Mouse (Mus musculus) heart, postnatal 0 days (tissue): ENCODE results near the gene Olfr455. TPM values are rescaled to one million over a fixed set of nuclear protein-coding genes. Genes with fewer than 3 reads are reported as not detected.

Experiments
- ATAC-seq: fragments of 200-750 bp; cut with Nextera tagmentation; 2 replicates; pipeline ENCODE4 v1.8.0; 2017; ENCODE audit warnings: low read depth, moderate number of reproducible peaks, moderate library complexity; ENCODE audit not compliant: insufficient read depth
- DNase-seq: peaks from one replicate; pipeline ENCODE4 v3.0.0-alpha.2; 2016; ENCODE audit warnings: low spot score
- H3K27ac ChIP-seq: fragments of 300-500 bp; sonication (generic); 2 replicates; pipeline ENCODE4 v1.5.1; 2014; ENCODE audit warnings: low read depth, mild to moderate bottlenecking
- H3K27me3 ChIP-seq: fragments of 300-500 bp; sonication (generic); 2 replicates; pipeline ENCODE4 v1.6.1; 2014; ENCODE audit warnings: low read length, mixed read lengths; ENCODE audit not compliant: control insufficient read depth, insufficient read depth
- H3K36me3 ChIP-seq: fragments of 300-500 bp; sonication (generic); replicated peaks from 2 replicates; pipeline ENCODE4 v1.6.1; 2014; ENCODE audit warnings: low read length, mixed read lengths; ENCODE audit not compliant: control insufficient read depth, insufficient read depth
- H3K4me1 ChIP-seq: fragments of 300-500 bp; sonication (generic); 2 replicates; pipeline ENCODE4 v1.6.1; 2014; ENCODE audit warnings: antibody characterized with exemption; ENCODE audit not compliant: control insufficient read depth, insufficient read depth
- H3K4me2 ChIP-seq: fragments of 300-500 bp; sonication (generic); 2 replicates; pipeline ENCODE4 v1.6.1; 2014; ENCODE audit warnings: low read depth, mild to moderate bottlenecking, low read length, moderate library complexity
- H3K4me3 ChIP-seq: fragments of 300-500 bp; sonication (generic); 2 replicates; pipeline ENCODE4 v1.5.1; 2014; ENCODE audit warnings: low read depth, low read length
- H3K9ac ChIP-seq: fragments of 300-500 bp; sonication (generic); replicated peaks from 2 replicates; pipeline ENCODE4 v1.6.1; 2014; ENCODE audit warnings: low read depth, low read length, mixed read lengths
- H3K9me3 ChIP-seq: fragments of 300-500 bp; sonication (generic); replicated peaks from 2 replicates; pipeline ENCODE4 v1.6.1; 2016; ENCODE audit warnings: low read length; ENCODE audit not compliant: control insufficient read depth
- CTCF ChIP-seq: IDR thresholded peaks from 2 replicates; pipeline ENCODE4 v1.5.1; 2016; ENCODE audit warnings: antibody characterized with exemption, control low read depth, low read depth
- EP300 ChIP-seq: IDR thresholded peaks from 2 replicates; pipeline ENCODE4 v1.6.1; 2016; ENCODE audit warnings: antibody characterized with exemption, low read depth
- WGBS: fragments of 180-500 bp; shearing (Covaris S2); extraction: QIAGEN DNeasy Blood & Tissue Kit; methylation state at CpG from one replicate; pipeline ENCODE4 v1.1.7; 2014; 5-methylcytosine and 5-hydroxymethylcytosine counted together
- polyA plus RNA-seq: library from polyadenylated mRNA; unstranded; fragments of >200 nt; fragmentation: Nextera tagmentation; extraction: Ambion mirVana; gene quantifications from 2 replicates; pipeline ENCODE4 v1.2.1, GENCODE M21; 2015
- total RNA-seq: library from RNA; depleted of rRNA; stranded (reverse); fragments of >200 nt; gene quantifications from 2 replicates; pipeline ENCODE4 v1.2.3, GENCODE M21; 2014; ENCODE audit warnings: low replicate concordance

Olfr455 gene
- total and polyA plus RNA-seq, 2 experiments from 2014 or later = not detected

- no peak overlapping the region for H3K4me3 ChIP-seq
- no peak overlapping the region for H3K27ac ChIP-seq
- 86% methylated on average over 1 of the region's 1 CpGs for WGBS
- H3K36me3 ChIP-seq = no peaks in the 10 kb centered on the region
- H3K9me3 ChIP-seq = no peaks in the 10 kb centered on the region
- DNase-seq (no peak), ATAC-seq (no peak)
- no peak overlapping the region for H3K9ac ChIP-seq
- H3K4me2 ChIP-seq = no peak overlapping the region
- no peaks in the 10 kb centered on the region for H3K27me3 ChIP-seq
- no peak for TF ChIP-seq EP300
- no peak for TF ChIP-seq CTCF
- peaks cover 8% of the 10 kb centered on the region for H3K4me1 ChIP-seq
Measured at GRCm38 (mm10) chr6:42540681-42541080, 6.7 kb downstream of the Olfr455 start.

- Histone ChIP-seq H3K27me3 (no peaks in the 10 kb centered on the region), H3K4me3 (no peak overlapping the region), H3K4me1 (peaks cover 6% of the 10 kb centered on the region; the same call in 1 of the 2 replicates), H3K9me3 (no peaks in the 10 kb centered on the region), H3K4me2 (no peak overlapping the region), H3K9ac (no peak overlapping the region), H3K36me3 (no peaks in the 10 kb centered on the region), H3K27ac (no peak overlapping the region)
- 72% methylated on average over 1 of the region's 1 CpGs for WGBS
- ATAC-seq (no peak), DNase-seq (no peak)
- TF ChIP-seq EP300 (no peak), CTCF (no peak)
Measured at GRCm38 (mm10) chr6:42539711-42540110, 7.7 kb downstream of the Olfr455 start.

- Histone ChIP-seq H3K9ac (no peak overlapping the region), H3K4me3 (no peak overlapping the region), H3K36me3 (no peaks in the 10 kb centered on the region), H3K9me3 (no peaks in the 10 kb centered on the region), H3K4me1 (no peaks in the 10 kb centered on the region), H3K4me2 (no peak overlapping the region), H3K27me3 (no peaks in the 10 kb centered on the region), H3K27ac (no peak overlapping the region)
- no peak for ATAC-seq
- no peak for DNase-seq
- no peak for TF ChIP-seq CTCF
- no peak for TF ChIP-seq EP300
- 46% methylated on average over 1 of the region's 1 CpGs for WGBS
Measured at GRCm38 (mm10) chr6:42513461-42513860, 33.9 kb downstream of the Olfr455 start.

GRCm38 (mm10) chr6:42509311-42509710 lies 38.1 kb downstream of the Olfr455 start:
- H3K4me3 ChIP-seq = no peak overlapping the region
- ATAC-seq (no peak), DNase-seq (no peak)
- TF ChIP-seq CTCF (no peak), EP300 (no peak)
- H3K4me2 ChIP-seq = no peak overlapping the region
- no peaks in the 10 kb centered on the region for H3K4me1 ChIP-seq
- H3K36me3 ChIP-seq = no peaks in the 10 kb centered on the region
- H3K27me3 ChIP-seq = no peaks in the 10 kb centered on the region
- H3K9ac ChIP-seq = no peak overlapping the region
- H3K27ac ChIP-seq = no peak overlapping the region
- no peaks in the 10 kb centered on the region for H3K9me3 ChIP-seq

- ATAC-seq = no peak
- no peaks in the 10 kb centered on the region for H3K4me1 ChIP-seq
- no peaks in the 10 kb centered on the region for H3K27me3 ChIP-seq
- no peak overlapping the region for H3K27ac ChIP-seq
- H3K4me3 ChIP-seq = no peak overlapping the region
- no peaks in the 10 kb centered on the region for H3K9me3 ChIP-seq
- no peak overlapping the region for H3K4me2 ChIP-seq
- WGBS = 50% methylated on average over 2 of the region's 2 CpGs
- H3K9ac ChIP-seq = no peak overlapping the region
- no peaks in the 10 kb centered on the region for H3K36me3 ChIP-seq
- DNase-seq = peak; percentile 16
- TF ChIP-seq CTCF = no peak
Measured at GRCm38 (mm10) chr6:42503478-42503877, 43.9 kb downstream of the Olfr455 start.

GRCm38 (mm10) chr6:42489731-42490130 lies 57.7 kb downstream of the Olfr455 start:
- no peak for DNase-seq
- no peak overlapping the region for H3K27ac ChIP-seq

More at GRCm38 (mm10) chr6:42489731-42490130, 57.7 kb downstream of the Olfr455 start:
- Histone ChIP-seq H3K4me2 (no peak overlapping the region), H3K4me1 (no peaks in the 10 kb centered on the region), H3K27me3 (no peaks in the 10 kb centered on the region), H3K36me3 (no peaks in the 10 kb centered on the region), H3K4me3 (no peak overlapping the region), H3K9me3 (no peaks in the 10 kb centered on the region), H3K9ac (no peak overlapping the region)
- no peak for ATAC-seq
- TF ChIP-seq EP300 = no peak
- TF ChIP-seq CTCF = no peak
- WGBS = 32% methylated on average over 1 of the region's 1 CpGs
